In genomic region chr2:106692783-106693701, GRCm38 (mm10) we compare ENCODE assay signal across 8 mouse cellular contexts. TPM values are rescaled to one million over a fixed set of nuclear protein-coding genes. Genes with fewer than 3 reads are reported as not detected.
DNase-seq lines count a peak whose midpoint lies in the region; ATAC-seq and TF ChIP-seq lines count a peak whose summit lies in the region.

Gene Mpped2 (plus strand): TSS chr2:106693269.

- H3K36me3 ChIP-seq in ES-E14 (ENCODE audit: control insufficient read depth, insufficient read depth, low read length, poor library complexity, severe bottlenecking): no peaks in the 10 kb centered on the region
- H3K36me3 ChIP-seq in forebrain, embryonic 13.5 days (ENCODE audit: poor library complexity, severe bottlenecking): no peaks in the 10 kb centered on the region
- no peaks in the 10 kb centered on the region for H3K36me3 ChIP-seq in heart, embryonic 15.5 days
- no peaks in the 10 kb centered on the region for H3K36me3 ChIP-seq in liver, embryonic 15.5 days (replicated peaks)

- peak within 1 kb of the TSS; percentile 89 for H3K4me2 ChIP-seq in forebrain, embryonic 13.5 days
- H3K4me2 ChIP-seq in heart, embryonic 15.5 days: peak within 1 kb of the TSS; percentile 96
- peak within 1 kb of the TSS; percentile 81 for H3K4me2 ChIP-seq in liver, embryonic 15.5 days

- peak; percentile 61 for ATAC-seq in forebrain, embryonic 13.5 days
- ATAC-seq in heart, embryonic 15.5 days (replicated peaks; ENCODE audit: insufficient number of reproducible peaks, insufficient read depth, low FRiP score, low read depth): peak; percentile 67
- ATAC-seq in liver, embryonic 15.5 days (ENCODE audit: insufficient read depth): peak; percentile 60

- H3K27me3 ChIP-seq in forebrain, embryonic 13.5 days: no peaks in the 10 kb centered on the region
- H3K27me3 ChIP-seq in heart, embryonic 15.5 days: no peaks in the 10 kb centered on the region
- peaks cover 70% of the 10 kb centered on the region for H3K27me3 ChIP-seq in liver, embryonic 15.5 days

- peak within 1 kb of the TSS; percentile 70 to 79 for H3K4me3 ChIP-seq in ES-E14 (ENCODE audit: insufficient read depth in 1 of 2, low read depth in 1 of 2, low read length in 2 of 2, poor library complexity in 1 of 2, severe bottlenecking in 1 of 2)
- H3K4me3 ChIP-seq in forebrain, embryonic 13.5 days: peak within 1 kb of the TSS; percentile 82
- peak within 1 kb of the TSS; percentile 97 for H3K4me3 ChIP-seq in heart, embryonic 15.5 days
- H3K4me3 ChIP-seq in liver, embryonic 15.5 days (replicated peaks): peak within 1 kb of the TSS; percentile 59
- peak within 1 kb of the TSS; percentile 68 for H3K4me3 ChIP-seq in olfactory bulb, adult 2 months (ENCODE audit: insufficient read depth, low read depth, low read length)

- DNase-seq in ES-E14 (ENCODE audit: low read depth, low spot score): peak; percentile 73
- DNase-seq in c-Kit-positive CD71-negative TER-119-negative erythroid progenitor cells, embryonic 14.5 days (ENCODE audit: low read depth): peak; percentile 50
- peak; percentile 68 for DNase-seq in kidney, postnatal 14 days
- peak; percentile 23 to 75 for DNase-seq in urinary bladder, adult 18-20 months (ENCODE audit: low spot score in 2 of 2)

- peak within 1 kb of the TSS; percentile 62 for H3K9ac ChIP-seq in ES-E14 (ENCODE audit: insufficient read depth, low read depth, low read length, poor library complexity, severe bottlenecking)
- peak within 1 kb of the TSS; percentile 100 for H3K9ac ChIP-seq in forebrain, embryonic 13.5 days
- peak within 1 kb of the TSS; percentile 91 for H3K9ac ChIP-seq in heart, embryonic 15.5 days
- peak within 1 kb of the TSS; percentile 39; the same call in 1 of the 2 replicates for H3K9ac ChIP-seq in liver, embryonic 15.5 days

- in situ Hi-C loops in ES-E14 (cut with MboI; ENCODE audit: low sequenced_read_pairs in 2 of 2, unreplicated experiment in 2 of 2): no loop called here

- peak; percentile 56; the same call in 1 of the 2 replicates for TF ChIP-seq CTCF in olfactory bulb, adult 2 months (IDR thresholded peaks at IDR 0.05; ENCODE audit: insufficient read depth, low read depth, low read length)

- 0 out of 4 replicates have a peak, but pooled peaks cover 0 to 3% of the 10 kb centered on the region in 2 experiments for H3K4me1 ChIP-seq in ES-E14 (ENCODE audit: control insufficient read depth in 2 of 2, insufficient read depth in 2 of 2, low read length in 2 of 2, poor library complexity in 1 of 2)
- peaks cover 41% of the 10 kb centered on the region for H3K4me1 ChIP-seq in forebrain, embryonic 13.5 days
- H3K4me1 ChIP-seq in heart, embryonic 15.5 days (replicated peaks): peaks cover 16% of the 10 kb centered on the region; the same call in 1 of the 2 replicates
- H3K4me1 ChIP-seq in liver, embryonic 15.5 days (replicated peaks): peaks cover 15% of the 10 kb centered on the region; the same call in 1 of the 2 replicates
- peaks cover 10% of the 10 kb centered on the region for H3K4me1 ChIP-seq in olfactory bulb, adult 2 months (ENCODE audit: control insufficient read depth, insufficient read depth, low read length)

- WGBS in forebrain, embryonic 13.5 days: under 1% methylated on average over 40 of the region's 56 CpGs
- whole genome bisulfite sequencing in heart, embryonic 15.5 days: under 1% methylated on average over 56 of the region's 56 CpGs
- under 1% methylated on average over 55 of the region's 56 CpGs for WGBS in liver, embryonic 15.5 days (ENCODE audit: insufficient replicate concordance)
- WGBS in olfactory bulb, adult 2 months: 1% methylated on average over 55 of the region's 56 CpGs

- no peak for TF ChIP-seq POLR2A in olfactory bulb, adult 2 months (IDR thresholded peaks at IDR 0.05; ENCODE audit: insufficient read depth, low read depth, low read length)

- peak within 1 kb of the TSS; percentile 61 for H3K27ac ChIP-seq in ES-E14 (ENCODE audit: insufficient read depth, low read depth, low read length, poor library complexity, severe bottlenecking)
- H3K27ac ChIP-seq in forebrain, embryonic 13.5 days: peak within 1 kb of the TSS; percentile 99
- peak within 1 kb of the TSS; percentile 96 for H3K27ac ChIP-seq in heart, embryonic 15.5 days
- H3K27ac ChIP-seq in liver, embryonic 15.5 days (replicated peaks): no peak within 1 kb of the TSS
- peak within 1 kb of the TSS; percentile 84 for H3K27ac ChIP-seq in olfactory bulb, adult 2 months (ENCODE audit: insufficient read depth, low read depth, low read length)

- no peaks in the 10 kb centered on the region for H3K9me3 ChIP-seq in ES-E14 (ENCODE audit: control insufficient read depth, insufficient read depth, low read depth, low read length)
- no peaks in the 10 kb centered on the region for H3K9me3 ChIP-seq in forebrain, embryonic 13.5 days (replicated peaks)
- no peaks in the 10 kb centered on the region for H3K9me3 ChIP-seq in heart, embryonic 15.5 days (replicated peaks)
- no peaks in the 10 kb centered on the region for H3K9me3 ChIP-seq in liver, embryonic 15.5 days (replicated peaks)

TF ChIP-seq in ES-E14, 5 proteins besides CTCF, POLR2A, EP300 and RAD21:
- TF ChIP-seq ZC3H11A (IDR thresholded peaks at IDR 0.05; ENCODE audit: borderline replicate concordance, low read depth, low read length) (no peak), HCFC1 (IDR thresholded peaks at IDR 0.05; ENCODE audit: borderline replicate concordance, insufficient read depth, low read length) (no peak), ZNF384 (IDR thresholded peaks at IDR 0.05; ENCODE audit: low read depth, low read length) (no peak), MAFK (IDR thresholded peaks at IDR 0.05; ENCODE audit: insufficient read depth, low read depth, low read length) (no peak), CHD2 (IDR thresholded peaks at IDR 0.05; ENCODE audit: low read depth, low read length) (no peak)

RNA-seq across cellular contexts. Expression of gene Mpped2, which starts in this region (rescaled TPM):
- total RNA-seq in ES-E14 (2012; rRNA removed): 3.3 and 4.8 TPM in 2 replicates
- 180 and 197 TPM in 2 replicates for polyA plus RNA-seq in forebrain, embryonic 13.5 days (2015; fragmentation: Nextera tagmentation; extraction: Ambion mirVana)
- polyA plus RNA-seq in heart, embryonic 15.5 days (2015; fragmentation: Nextera tagmentation; extraction: Ambion mirVana): 43.4 and 57.5 TPM in 2 replicates
- polyA plus RNA-seq in liver, embryonic 15.5 days (2015; fragmentation: Nextera tagmentation; extraction: Ambion mirVana): 2.1 and 2.9 TPM in 2 replicates
- not detected in 2 replicates for polyA plus RNA-seq in olfactory bulb, adult 2 months (2012; ENCODE audit: insufficient read depth, insufficient read length, low replicate concordance, missing spikeins)

Comparison
In these comparisons a context has a peak if more than half of its experiments do, and no peak if none do; other contexts are left out.
1. H3K9ac ChIP-seq: peak in every context shown above with its lines; median percentile 100 in forebrain, embryonic 13.5 days; 91 in heart, embryonic 15.5 days; 62 in ES-E14; 39 in liver, embryonic 15.5 days.